Mouse (Mus musculus) liver, embryonic 16.5 days (tissue): ENCODE measurements around the gene Vps26a. TPM values are rescaled to one million over a fixed set of nuclear protein-coding genes. Genes with fewer than 3 reads are reported as not detected.

Experiments
- ATAC-seq: fragments of 200-750 bp; cut with Nextera tagmentation; 2 replicates; pipeline ENCODE4 v1.8.0; 2017; ENCODE audit warnings: low read depth, mild to moderate bottlenecking, moderate number of reproducible peaks, moderate library complexity
- H3K27ac ChIP-seq: fragments of 300-500 bp; sonication (generic); 2 replicates; pipeline ENCODE4 v1.5.1; 2014; ENCODE audit warnings: mild to moderate bottlenecking, low read length
- H3K27me3 ChIP-seq: fragments of 300-500 bp; sonication (generic); 2 replicates; pipeline ENCODE4 v1.6.1; 2014; ENCODE audit warnings: low read depth, low read length, mixed read lengths; ENCODE audit not compliant: control insufficient read depth, insufficient read depth
- H3K36me3 ChIP-seq: fragments of 300-500 bp; sonication (generic); 2 replicates; pipeline ENCODE4 v1.6.1; 2014; ENCODE audit warnings: mild to moderate bottlenecking; ENCODE audit not compliant: control insufficient read depth, insufficient read depth
- H3K4me1 ChIP-seq: fragments of 300-500 bp; sonication (generic); 2 replicates; pipeline ENCODE4 v1.6.1; 2014; ENCODE audit warnings: low read depth, low read length, mixed read lengths; ENCODE audit not compliant: control insufficient read depth
- H3K4me2 ChIP-seq: fragments of 300-500 bp; sonication (generic); 2 replicates; pipeline ENCODE4 v1.6.1; 2014; ENCODE audit warnings: low read depth, low read length, mixed read lengths
- H3K4me3 ChIP-seq: fragments of 300-500 bp; sonication (generic); 2 replicates; pipeline ENCODE4 v1.5.1; 2014; ENCODE audit warnings: low read depth, mild to moderate bottlenecking, low read length
- H3K9ac ChIP-seq: fragments of 300-500 bp; sonication (generic); 2 replicates; pipeline ENCODE4 v1.6.1; 2014; ENCODE audit warnings: low read depth, low read length
- H3K9me3 ChIP-seq: fragments of 300-500 bp; sonication (generic); replicated peaks from 2 replicates; pipeline ENCODE4 v1.6.1; 2016; ENCODE audit warnings: low read length; ENCODE audit not compliant: control insufficient read depth
- WGBS: fragments of 180-500 bp; shearing (Covaris S2); extraction: QIAGEN DNeasy Blood & Tissue Kit; methylation state at CpG from one replicate; pipeline ENCODE4 v1.1.7; 2014; ENCODE audit not compliant: insufficient replicate concordance; 5-methylcytosine and 5-hydroxymethylcytosine counted together
- polyA plus RNA-seq: library from polyadenylated mRNA; unstranded; fragments of >200 nt; fragmentation: Nextera tagmentation; extraction: Ambion mirVana; gene quantifications from 2 replicates; pipeline ENCODE4 v1.2.1, GENCODE M21; 2015

Vps26a gene
- polyA plus RNA-seq, 1 experiment from 2014 or later, result 38.0 TPM

GRCm38 (mm10) chr10:62430427-62430826 lies 56.2 kb downstream of the Vps26a start:
- Histone ChIP-seq H3K4me2 (no peak overlapping the region), H3K4me1 (no peaks in the 10 kb centered on the region), H3K9me3 (no peaks in the 10 kb centered on the region), H3K27me3 (no peaks in the 10 kb centered on the region), H3K9ac (no peak overlapping the region), H3K4me3 (no peak overlapping the region), H3K36me3 (peaks cover 35% of the 10 kb centered on the region), H3K27ac (no peak overlapping the region)
- 74% methylated on average over 5 of the region's 5 CpGs for WGBS
- no peak for ATAC-seq

- ATAC-seq, result 0 out of 2 replicates have a peak, but pooled peaks have one; percentile 32
Measured at GRCm38 (mm10) chr10:62425081-62425871, 61.3 kb downstream of the Vps26a start.

GRCm38 (mm10) chr10:62422255-62422654 lies 64.3 kb downstream of the Vps26a start, which contains the start of gene Hkdc1:
Gene Hkdc1 (minus strand): TSS chr10:62422491.
- Histone ChIP-seq H3K4me1 (no peaks in the 10 kb centered on the region), H3K9ac (no peak within 1 kb of the TSS; the same call in 1 of the 2 replicates), H3K4me3 (peak within 1 kb of the TSS; percentile 25), H3K4me2 (peak within 1 kb of the TSS; percentile 26), H3K9me3 (no peaks in the 10 kb centered on the region), H3K27me3 (no peaks in the 10 kb centered on the region), H3K36me3 (no peaks in the 10 kb centered on the region), H3K27ac (peak within 1 kb of the TSS; percentile 31; the same call in 1 of the 2 replicates)
- ATAC-seq, result peak; percentile 73
- WGBS, result 50% methylated on average over 15 of the region's 15 CpGs

More at GRCm38 (mm10) chr10:62425081-62425871, 61.3 kb downstream of the Vps26a start:
- no peak overlapping the region for H3K9ac ChIP-seq
- H3K4me2 ChIP-seq, result no peak overlapping the region
- H3K9me3 ChIP-seq, result no peaks in the 10 kb centered on the region
- peaks cover 13% of the 10 kb centered on the region for H3K36me3 ChIP-seq
- 64% methylated on average over 9 of the region's 9 CpGs for WGBS
- H3K27me3 ChIP-seq, result no peaks in the 10 kb centered on the region
- peak overlapping the region; percentile 36; the same call in 1 of the 2 replicates for H3K27ac ChIP-seq
- H3K4me3 ChIP-seq, result no peak overlapping the region
- no peaks in the 10 kb centered on the region for H3K4me1 ChIP-seq

- no peaks in the 10 kb centered on the region for H3K27me3 ChIP-seq
- ATAC-seq, result no peak
- H3K36me3 ChIP-seq, result no peaks in the 10 kb centered on the region
- no peak overlapping the region; the same call in 1 of the 2 replicates for H3K9ac ChIP-seq
- peak overlapping the region; percentile 20 for H3K4me3 ChIP-seq
- H3K27ac ChIP-seq, result no peak overlapping the region
- H3K4me2 ChIP-seq, result peak overlapping the region; percentile 12
- 51% methylated on average over 3 of the region's 3 CpGs for WGBS
- no peaks in the 10 kb centered on the region for H3K9me3 ChIP-seq
- no peaks in the 10 kb centered on the region; the same call in 1 of the 2 replicates for H3K4me1 ChIP-seq
Measured at GRCm38 (mm10) chr10:62421127-62421526, 65.5 kb downstream of the Vps26a start.

- Histone ChIP-seq H3K4me3 (peak overlapping the region; percentile 0; the same call in 1 of the 2 replicates), H3K4me1 (no peaks in the 10 kb centered on the region; the same call in 1 of the 2 replicates), H3K27ac (no peak overlapping the region), H3K27me3 (no peaks in the 10 kb centered on the region), H3K9ac (no peak overlapping the region), H3K36me3 (no peaks in the 10 kb centered on the region), H3K4me2 (peak overlapping the region; percentile 12; the same call in 1 of the 2 replicates), H3K9me3 (no peaks in the 10 kb centered on the region)
- 31% methylated on average over 6 of the region's 6 CpGs for WGBS
- no peak for ATAC-seq
Measured at GRCm38 (mm10) chr10:62420399-62420798, 66.2 kb downstream of the Vps26a start.

- no peak overlapping the region for H3K4me3 ChIP-seq
- H3K27me3 ChIP-seq, result no peaks in the 10 kb centered on the region
- H3K9me3 ChIP-seq, result no peaks in the 10 kb centered on the region
- no peak overlapping the region for H3K27ac ChIP-seq
- no peak overlapping the region for H3K4me2 ChIP-seq
- 69% methylated on average over 5 of the region's 5 CpGs for WGBS
- H3K36me3 ChIP-seq, result no peaks in the 10 kb centered on the region
- no peak overlapping the region for H3K9ac ChIP-seq
- ATAC-seq, result no peak
- H3K4me1 ChIP-seq, result peaks cover 2% of the 10 kb centered on the region; the same call in 1 of the 2 replicates
Measured at GRCm38 (mm10) chr10:62419422-62419821, 67.2 kb downstream of the Vps26a start.

- Histone ChIP-seq H3K4me3 (no peak overlapping the region), H3K4me1 (peaks cover 3% of the 10 kb centered on the region; the same call in 1 of the 2 replicates), H3K9ac (no peak overlapping the region), H3K4me2 (no peak overlapping the region), H3K36me3 (no peaks in the 10 kb centered on the region), H3K9me3 (no peaks in the 10 kb centered on the region), H3K27me3 (no peaks in the 10 kb centered on the region), H3K27ac (no peak overlapping the region)
- WGBS, result 67% methylated on average over 7 of the region's 7 CpGs
- no peak for ATAC-seq
Measured at GRCm38 (mm10) chr10:62418831-62419356, 67.7 kb downstream of the Vps26a start.

GRCm38 (mm10) chr10:62413606-62413982 lies 73.0 kb downstream of the Vps26a start:
- Histone ChIP-seq H3K4me3 (no peak overlapping the region), H3K36me3 (no peaks in the 10 kb centered on the region), H3K9ac (no peak overlapping the region), H3K4me2 (no peak overlapping the region), H3K4me1 (peaks cover 9% of the 10 kb centered on the region; the same call in 1 of the 2 replicates), H3K9me3 (no peaks in the 10 kb centered on the region), H3K27ac (no peak overlapping the region), H3K27me3 (no peaks in the 10 kb centered on the region)
- 10% methylated on average over 4 of the region's 4 CpGs for WGBS
- no peak for ATAC-seq
